Mouse (Mus musculus) cerebellum, postnatal 4 days (tissue): ENCODE data around the gene Twist1.

Experiments
- DNase-seq, 2 experiments: peaks; one replicate each; pipeline ENCODE4 v3.0.0; 2022; ENCODE audit warnings: low spot score in 2 of 2, mixed read lengths in 1 of 2

Gene Twist1

GRCm38 (mm10) chr12:33966490-33967415, 9.3 kb downstream of the Twist1 start:
- DNase-seq: no peak

GRCm38 (mm10) chr12:33967514-33967913, 10.0 kb downstream of the Twist1 start:
- DNase-seq: no peak

DNA sequence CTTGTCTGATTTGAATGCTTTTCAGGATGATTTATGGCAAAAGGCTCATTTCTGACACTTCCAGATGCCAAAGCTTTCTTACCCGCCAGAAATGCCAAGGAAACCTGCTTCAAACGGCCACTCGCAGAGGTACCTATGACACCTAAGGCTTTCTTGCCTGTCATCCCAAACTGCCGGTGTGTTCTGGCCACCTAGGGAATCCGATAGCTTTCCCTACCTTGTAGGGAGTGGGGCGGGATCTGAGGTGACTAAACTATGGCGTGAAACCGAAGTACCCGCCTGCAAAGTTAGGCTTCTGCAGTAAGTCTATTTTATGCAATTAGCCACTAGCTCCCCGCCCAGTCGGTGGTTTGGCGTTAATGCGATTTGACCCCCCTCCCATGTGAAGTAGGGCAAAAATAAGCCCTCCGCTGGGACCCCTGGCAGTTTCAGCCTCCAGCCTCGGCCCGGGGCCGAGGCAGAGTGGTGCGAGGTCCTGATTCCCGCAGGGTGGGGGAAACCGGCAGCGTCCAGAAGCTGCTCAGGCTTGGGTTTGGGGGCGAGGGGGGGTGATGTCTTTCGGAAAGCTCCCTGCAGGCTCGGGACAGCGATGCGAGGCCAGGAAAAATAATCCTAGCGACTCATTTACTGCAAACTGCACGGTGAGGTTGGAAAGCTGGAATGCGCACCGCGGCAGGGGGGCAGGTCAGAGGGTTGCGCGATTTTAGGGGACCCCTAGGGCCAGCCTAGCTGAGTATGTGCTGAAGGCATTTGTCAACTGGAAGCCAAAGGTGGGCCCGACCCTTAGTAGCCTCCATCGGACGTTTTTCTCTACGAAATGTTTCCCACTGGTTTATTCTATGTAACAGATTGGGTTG, 10.8 kb downstream of the Twist1 start:
- DNase-seq: no peak

GRCm38 (mm10) chr12:33968898-33969178, 11.4 kb downstream of the Twist1 start:
- no peak for DNase-seq

DNA sequence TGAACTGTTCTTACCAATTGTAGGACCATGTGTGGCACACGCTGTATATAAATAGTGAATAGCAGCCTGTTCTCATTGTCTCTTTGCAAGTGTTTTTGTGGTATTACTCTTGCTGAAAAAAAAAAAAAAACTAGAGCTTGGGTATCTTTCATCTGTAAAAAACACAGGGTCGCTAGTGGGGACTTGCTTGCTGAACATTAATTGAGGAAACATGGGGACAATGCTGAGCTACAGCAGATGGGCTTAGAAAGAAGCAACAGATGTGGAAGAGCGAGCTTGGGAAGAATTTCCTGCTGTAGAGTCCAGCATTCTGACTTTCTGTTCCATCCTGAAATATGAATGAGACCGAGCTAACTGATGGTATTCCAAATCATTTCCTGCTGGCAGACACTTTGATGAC, 22.7 kb downstream of the Twist1 start:
- DNase-seq: no peak

DNA sequence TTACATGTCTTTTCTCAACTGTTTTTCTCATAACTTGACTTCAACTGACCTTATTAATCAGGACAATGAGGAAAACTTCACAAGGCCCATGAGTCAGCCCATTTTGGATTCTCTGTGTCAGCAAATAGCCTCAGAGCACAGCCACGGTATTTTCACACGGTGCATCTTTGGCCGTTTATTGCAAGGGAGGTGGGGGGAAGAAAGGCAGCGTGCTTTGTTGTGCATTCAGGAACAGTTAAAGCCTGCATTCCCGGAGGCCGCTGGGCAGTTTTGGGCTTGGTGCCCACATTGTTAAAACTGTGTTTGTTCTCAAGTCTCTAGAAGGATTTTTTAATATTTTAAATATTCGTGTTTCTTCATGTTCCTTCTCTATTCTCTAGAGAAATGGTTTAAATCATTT, 24.0 kb downstream of the Twist1 start:
- no peak for DNase-seq

- no peak for DNase-seq
Observed at GRCm38 (mm10) chr12:33993127-33993526, 35.7 kb downstream of the Twist1 start.
